ENCODE assay signal across 8 mouse cellular contexts in the genomic region with DNA sequence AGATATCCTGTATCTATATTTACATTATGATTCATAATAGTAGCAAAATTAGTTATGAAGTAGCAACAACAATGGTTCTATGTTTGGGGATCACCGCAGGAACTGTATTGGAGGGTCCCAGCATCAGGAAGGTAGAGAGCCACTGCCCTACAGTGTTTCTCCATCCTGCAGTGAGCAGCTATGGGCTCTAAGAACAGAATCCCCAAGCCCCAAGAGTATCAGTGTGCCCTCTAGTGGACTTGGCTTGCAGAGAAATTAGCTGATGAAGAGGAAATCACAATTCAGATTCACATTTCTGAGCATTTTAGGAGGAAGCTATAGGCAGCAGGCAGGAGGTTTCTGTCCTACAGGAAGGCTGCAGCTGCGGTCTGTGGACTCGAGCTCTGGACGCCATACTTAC.
DNase-seq lines count a peak whose midpoint lies in the region; ATAC-seq and TF ChIP-seq lines count a peak whose summit lies in the region.

No protein-coding gene starts in this region.

- peak; percentile 67 for TF ChIP-seq CTCF in left cerebral cortex, adult 2 months (IDR thresholded peaks at IDR 0.05)
- TF ChIP-seq CTCF in Patski (IDR thresholded peaks at IDR 0.05): peak; percentile 81

- no peak overlapping the region for H3K4me3 ChIP-seq in left cerebral cortex, adult 2 months

- POLR2A ChIA-PET in Patski (lab: Charles Lee): interaction anchor here (0.7 kb wide), 1 partner anchor 71 kb away, joined by 3 read pairs; no protein-coding TSS in a partner anchor

- in situ Hi-C loops in Patski (cut with MboI; ENCODE audit: low pct_unique_long_range_greater_than_20kb): loop anchor here (10.0 kb wide), 1 partner anchor 169 kb away; no protein-coding TSS in a partner anchor

- no peak for ATAC-seq in Patski

- peak overlapping the region; percentile 11; the same call in 1 of the 2 replicates for H3K27ac ChIP-seq in left cerebral cortex, adult 2 months

- peak; percentile 24 to 51 for DNase-seq in adrenal gland, postnatal 36 days
- no peak for DNase-seq in adrenal gland, postnatal 4 days (ENCODE audit: low spot score in 2 of 2)
- no peak for DNase-seq in left cerebral cortex, adult 2 months (ENCODE audit: extremely low spot score in 1 of 2, low spot score in 2 of 2)
- DNase-seq in left cerebral cortex, adult 11 months (ENCODE audit: low spot score): no peak
- no peak for DNase-seq in Patski (ENCODE audit: low read depth, low spot score)
- peak; percentile 61 for DNase-seq in kidney, postnatal 10 days
- peak; percentile 61 for DNase-seq in thymus, postnatal 25 days
- DNase-seq in layer of hippocampus, adult 8-10 months (ENCODE audit: low spot score in 2 of 2): no peak

- H3K27me3 ChIP-seq in Patski: no peaks in the 10 kb centered on the region

- intact Hi-C loops in left cerebral cortex, adult 2 months (cut with DNase I): no loop called here

- CTCF ChIA-PET in Patski (lab: Charles Lee): interaction anchor here (0.7 to 4.3 kb wide), 22 partner anchors 9 to 494 kb away, joined by 3 to 59 read pairs (median 4); no protein-coding TSS in a partner anchor

Comparison
In these comparisons a context has a peak if more than half of its experiments do, and no peak if none do; other contexts are left out.
1. DNase-seq: peak in adrenal gland, postnatal 36 days (2 of 2), kidney, postnatal 10 days (single experiment) and thymus, postnatal 25 days (single experiment); none in adrenal gland, postnatal 4 days (0 of 2), left cerebral cortex, adult 2 months (0 of 2), left cerebral cortex, adult 11 months (single experiment), Patski (single experiment) and layer of hippocampus, adult 8-10 months (0 of 2).